Mouse (Mus musculus): ENCODE data around the gene Gipc3.

DNA sequence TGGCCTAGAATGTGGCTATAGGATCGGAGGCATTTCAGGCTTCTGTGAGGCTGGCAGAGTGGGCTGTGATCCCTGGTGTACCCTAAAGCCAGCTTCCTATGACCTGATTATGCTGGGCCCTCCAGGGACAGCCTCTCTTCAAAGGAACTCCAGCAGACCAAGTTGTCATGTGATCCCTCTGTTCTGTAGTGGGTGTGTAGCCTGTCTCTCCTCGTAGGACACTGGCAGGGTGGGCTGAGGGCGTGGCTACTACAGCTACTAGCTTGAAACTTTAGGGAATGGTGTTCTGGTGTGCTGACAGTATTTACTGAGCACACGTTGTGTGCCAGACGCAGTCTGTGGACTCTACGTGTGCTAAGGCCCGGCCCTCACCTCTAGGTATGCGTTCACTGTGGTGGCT is 17.7 kb upstream of the Gipc3 start:
- no peak for TF ChIP-seq POLR2A (IDR thresholded peaks at IDR 0.05; ENCODE audit: insufficient read depth, low read depth, low read length)
- TF ChIP-seq CTCF (IDR thresholded peaks at IDR 0.05), result no peak
